Mouse (Mus musculus): ENCODE measurements at regions not wholly inside any gene's neighbourhood (a gene's known extent, or its start where the extent isn't known, plus 50 kb on each side); places are given as distances from the start of the nearest gene placed in this dataset.

- Histone ChIP-seq H3K4me1 (ENCODE audit: control insufficient read depth, insufficient read depth, low read length) (no peaks in the 10 kb centered on the region), H3K4me3 (ENCODE audit: insufficient read depth, low read length) (no peak overlapping the region), H3K27ac (ENCODE audit: insufficient read depth, low read length) (no peak overlapping the region)
- TF ChIP-seq POLR2A (IDR thresholded peaks at IDR 0.05; ENCODE audit: low read depth, low read length) (no peak), CTCF (IDR thresholded peaks at IDR 0.05; ENCODE audit: borderline replicate concordance, insufficient read depth, low read length) (no peak)
Observed at GRCm38 (mm10) chr17:75618514-75618913, 66.8 kb upstream of the Fam98a start.

GRCm38 (mm10) chr17:75617280-75617679 lies 65.5 kb upstream of the Fam98a start:
- no peak for TF ChIP-seq CTCF (IDR thresholded peaks at IDR 0.05; ENCODE audit: borderline replicate concordance, insufficient read depth, low read length)
- no peak for TF ChIP-seq POLR2A (IDR thresholded peaks at IDR 0.05; ENCODE audit: low read depth, low read length)
- no peaks in the 10 kb centered on the region for H3K4me1 ChIP-seq (ENCODE audit: control insufficient read depth, insufficient read depth, low read length)
- H3K27ac ChIP-seq (ENCODE audit: insufficient read depth, low read length), result no peak overlapping the region
- H3K4me3 ChIP-seq (ENCODE audit: insufficient read depth, low read length), result no peak overlapping the region

- H3K4me3 ChIP-seq (ENCODE audit: insufficient read depth, low read length), result no peak overlapping the region
- H3K27ac ChIP-seq (ENCODE audit: insufficient read depth, low read length), result no peak overlapping the region
- peak; percentile 5; the same call in 1 of the 2 replicates for TF ChIP-seq CTCF (IDR thresholded peaks at IDR 0.05; ENCODE audit: borderline replicate concordance, insufficient read depth, low read length)
- no peak for TF ChIP-seq POLR2A (IDR thresholded peaks at IDR 0.05; ENCODE audit: low read depth, low read length)
- H3K4me1 ChIP-seq (ENCODE audit: control insufficient read depth, insufficient read depth, low read length), result no peaks in the 10 kb centered on the region
Observed at GRCm38 (mm10) chr17:75615335-75615734, 63.6 kb upstream of the Fam98a start.

- no peak for TF ChIP-seq CTCF (IDR thresholded peaks at IDR 0.05; ENCODE audit: borderline replicate concordance, insufficient read depth, low read length)
- TF ChIP-seq POLR2A (IDR thresholded peaks at IDR 0.05; ENCODE audit: low read depth, low read length), result no peak
- no peaks in the 10 kb centered on the region for H3K4me1 ChIP-seq (ENCODE audit: control insufficient read depth, insufficient read depth, low read length)
- no peak overlapping the region for H3K4me3 ChIP-seq (ENCODE audit: insufficient read depth, low read length)
- no peak overlapping the region for H3K27ac ChIP-seq (ENCODE audit: insufficient read depth, low read length)
Observed at GRCm38 (mm10) chr17:75603417-75604086, 51.8 kb upstream of the Fam98a start.
